Comparison of ENCODE assay signal across 18 mouse cellular contexts in genomic region chr2:62556349-62556748, GRCm38 (mm10). TPM values are rescaled to one million over a fixed set of nuclear protein-coding genes. Genes with fewer than 3 reads are reported as not detected.
"Had no signal": no experiment of that assay in that cellular context is flagged by ENCODE, and none has a peak within 500 bp of the region (broad histone marks: within the 10 kb centered on the region; RNA-seq: fewer than 3 reads in every experiment).

No protein-coding gene starts in this region.

- H3K9ac ChIP-seq: limb, embryonic 12.5 days; liver, embryonic 13.5 days; liver, postnatal 0 days; lung, embryonic 15.5 days; midbrain, embryonic 15.5 days; neural tube, embryonic 12.5 days; stomach, embryonic 15.5 days had no signal

- ATAC-seq: liver, postnatal 0 days; midbrain, embryonic 15.5 days had no signal

- H3K27me3 ChIP-seq: limb, embryonic 12.5 days; liver, embryonic 13.5 days; lung, embryonic 15.5 days; megakaryocyte, embryonic 14.5 days; midbrain, embryonic 15.5 days; neural tube, embryonic 12.5 days; stomach, embryonic 15.5 days had no signal

- H3K9me3 ChIP-seq: liver, embryonic 13.5 days; lung, embryonic 15.5 days; midbrain, embryonic 15.5 days; neural tube, embryonic 12.5 days; stomach, embryonic 15.5 days had no signal

- H3K4me3 ChIP-seq: limb, embryonic 12.5 days; liver, embryonic 13.5 days; lung, embryonic 15.5 days; megakaryocyte, embryonic 14.5 days; midbrain, embryonic 15.5 days; neural tube, embryonic 12.5 days; stomach, embryonic 15.5 days had no signal

- H3K4me1 ChIP-seq: limb, embryonic 12.5 days; liver, embryonic 13.5 days; lung, embryonic 15.5 days; megakaryocyte, embryonic 14.5 days; midbrain, embryonic 15.5 days; neural tube, embryonic 12.5 days; stomach, embryonic 15.5 days had no signal

- H3K27ac ChIP-seq: limb, embryonic 12.5 days; liver, embryonic 13.5 days; lung, embryonic 15.5 days; macrophage; midbrain, embryonic 15.5 days; neural tube, embryonic 12.5 days; stomach, embryonic 15.5 days had no signal

- H3K4me2 ChIP-seq: limb, embryonic 12.5 days; liver, embryonic 13.5 days; lung, embryonic 15.5 days; midbrain, embryonic 11.5 days; midbrain, embryonic 15.5 days; neural tube, embryonic 12.5 days; stomach, embryonic 15.5 days had no signal

- H3K36me3 ChIP-seq: limb, embryonic 12.5 days; liver, embryonic 13.5 days; lung, embryonic 15.5 days; midbrain, embryonic 15.5 days; neural tube, embryonic 12.5 days; stomach, embryonic 15.5 days had no signal

- DNase-seq: kidney, postnatal 14 days; liver; liver, embryonic 13.5 days; liver, postnatal 0 days; lung, postnatal 14 days; retina, postnatal 1 day; right cerebral cortex, postnatal 4 days; thymus, adult 2 months; thymus, postnatal 25 days had no signal

RNA-seq across cellular contexts. Expression of gene Fap, which starts 17.5 kb away (rescaled TPM):
- polyA plus RNA-seq: testis, adult 2 months had no signal
